Mouse (Mus musculus): Measurements from ENCODE around the gene Etv2.
A peak's percentile ranks its signal among the peaks of the same experiment; 100 is the strongest.

The Etv2 gene

DNA sequence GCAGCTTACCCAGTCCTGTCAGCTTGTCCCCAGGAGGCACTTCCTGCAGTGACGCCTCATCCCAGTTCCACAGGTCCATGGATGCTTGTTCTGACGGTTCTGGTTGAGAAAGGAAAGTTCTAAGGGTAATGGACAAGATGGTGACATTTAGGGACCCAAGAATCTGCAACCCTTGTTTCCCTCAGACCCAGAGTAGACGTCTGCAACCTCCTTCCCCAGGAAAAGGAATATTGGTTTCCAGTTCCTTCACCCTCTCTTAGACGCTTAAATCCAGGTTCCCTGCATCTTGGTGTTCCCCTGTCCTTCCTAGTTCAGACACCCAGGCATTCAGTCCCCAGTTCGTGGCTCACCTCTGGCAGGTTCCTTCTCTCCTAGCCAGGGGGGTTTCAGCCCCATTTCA, at the start of gene Etv2:
Etv2 (minus strand) TSS at position 101 of the 400 bp plus-strand sequence.
- Histone ChIP-seq H3K4me1 (replicated peaks; ENCODE audit: low read depth, low read length) (peaks cover 62% of the 10 kb centered on the region), H3K9me3 (ENCODE audit: low read length) (no peaks in the 10 kb centered on the region), H3K4me3 (replicated peaks; ENCODE audit: low read length) (peak within 1 kb of the TSS; percentile 66), H3K36me3 (ENCODE audit: insufficient read depth, low read length) (peaks cover 12% of the 10 kb centered on the region), H3K27me3 (ENCODE audit: insufficient read depth, low read length) (peaks cover 53% of the 10 kb centered on the region)
- no peak for TF ChIP-seq NANOG (IDR thresholded peaks at IDR 0.05; ENCODE audit: borderline replicate concordance, low read length)
- TF ChIP-seq POU5F1 (IDR thresholded peaks at IDR 0.05; ENCODE audit: borderline replicate concordance, low read length): no peak
- no peak for TF ChIP-seq CTCF (conservative IDR thresholded peaks at IDR 0.05; ENCODE audit: low read length)

DNA sequence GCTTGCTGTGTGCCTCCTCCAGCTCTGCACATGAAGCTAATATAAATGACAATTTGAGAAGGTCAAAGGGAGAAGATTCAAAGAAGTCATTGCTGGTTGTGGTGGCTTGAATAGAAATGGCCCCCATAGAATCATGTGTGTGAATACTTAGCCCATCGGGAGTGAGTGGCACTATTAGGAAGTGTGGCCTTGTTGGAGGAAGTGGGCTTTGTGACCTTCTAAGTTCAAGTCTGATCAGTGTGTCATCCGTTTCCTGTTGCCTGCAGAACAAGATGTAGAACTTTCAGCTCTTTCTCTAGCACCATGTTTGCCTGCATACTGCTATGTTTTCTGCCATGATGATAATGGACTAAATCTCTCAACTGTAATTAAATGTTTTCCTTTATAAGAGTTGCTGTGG, 47.8 kb upstream of the Etv2 start:
- peaks cover 8% of the 10 kb centered on the region for H3K27me3 ChIP-seq (ENCODE audit: insufficient read depth, low read length)
- no peak overlapping the region for H3K4me3 ChIP-seq (replicated peaks; ENCODE audit: low read length)
- TF ChIP-seq POU5F1 (IDR thresholded peaks at IDR 0.05; ENCODE audit: borderline replicate concordance, low read length) (no peak), CTCF (conservative IDR thresholded peaks at IDR 0.05; ENCODE audit: low read length) (no peak), NANOG (IDR thresholded peaks at IDR 0.05; ENCODE audit: borderline replicate concordance, low read length) (no peak)
- no peaks in the 10 kb centered on the region for H3K9me3 ChIP-seq (ENCODE audit: low read length)
- H3K36me3 ChIP-seq (ENCODE audit: insufficient read depth, low read length): no peaks in the 10 kb centered on the region
- no peaks in the 10 kb centered on the region for H3K4me1 ChIP-seq (replicated peaks; ENCODE audit: low read depth, low read length)

- Histone ChIP-seq H3K4me3 (replicated peaks; ENCODE audit: low read length) (no peak overlapping the region), H3K9me3 (ENCODE audit: low read length) (no peaks in the 10 kb centered on the region), H3K36me3 (ENCODE audit: insufficient read depth, low read length) (no peaks in the 10 kb centered on the region), H3K4me1 (replicated peaks; ENCODE audit: low read depth, low read length) (no peaks in the 10 kb centered on the region), H3K27me3 (ENCODE audit: insufficient read depth, low read length) (peaks cover 4% of the 10 kb centered on the region; the same call in 1 of the 2 replicates)
- TF ChIP-seq NANOG (IDR thresholded peaks at IDR 0.05; ENCODE audit: borderline replicate concordance, low read length) (no peak), POU5F1 (IDR thresholded peaks at IDR 0.05; ENCODE audit: borderline replicate concordance, low read length) (no peak), CTCF (conservative IDR thresholded peaks at IDR 0.05; ENCODE audit: low read length) (no peak)
These were observed 46.2 kb upstream of the Etv2 start for GRCm38 (mm10) chr7:30681897-30682296.

GRCm38 (mm10) chr7:30678263-30678975, 42.8 kb upstream of the Etv2 start:
- Histone ChIP-seq H3K4me1 (replicated peaks; ENCODE audit: low read depth, low read length) (no peaks in the 10 kb centered on the region), H3K4me3 (replicated peaks; ENCODE audit: low read length) (no peak overlapping the region), H3K36me3 (ENCODE audit: insufficient read depth, low read length) (no peaks in the 10 kb centered on the region), H3K9me3 (ENCODE audit: low read length) (no peaks in the 10 kb centered on the region), H3K27me3 (ENCODE audit: insufficient read depth, low read length) (peaks cover 18% of the 10 kb centered on the region; the same call in 1 of the 2 replicates)
- TF ChIP-seq CTCF (conservative IDR thresholded peaks at IDR 0.05; ENCODE audit: low read length) (no peak), NANOG (IDR thresholded peaks at IDR 0.05; ENCODE audit: borderline replicate concordance, low read length) (no peak), POU5F1 (IDR thresholded peaks at IDR 0.05; ENCODE audit: borderline replicate concordance, low read length) (no peak)

- H3K36me3 ChIP-seq (ENCODE audit: insufficient read depth, low read length): no peaks in the 10 kb centered on the region
- peak within 1 kb of the TSS; percentile 47 for H3K4me3 ChIP-seq (replicated peaks; ENCODE audit: low read length)
- no peaks in the 10 kb centered on the region for H3K9me3 ChIP-seq (ENCODE audit: low read length)
- H3K4me1 ChIP-seq (replicated peaks; ENCODE audit: low read depth, low read length): peaks cover 14% of the 10 kb centered on the region
- TF ChIP-seq POU5F1 (IDR thresholded peaks at IDR 0.05; ENCODE audit: borderline replicate concordance, low read length) (no peak), CTCF (conservative IDR thresholded peaks at IDR 0.05; ENCODE audit: low read length) (no peak), NANOG (IDR thresholded peaks at IDR 0.05; ENCODE audit: borderline replicate concordance, low read length) (no peak)
- peaks cover 9% of the 10 kb centered on the region; the same call in 1 of the 2 replicates for H3K27me3 ChIP-seq (ENCODE audit: insufficient read depth, low read length)
These were observed 35.8 kb upstream of the Etv2 start, which contains the start of gene Pmis2 for GRCm38 (mm10) chr7:30671480-30671879. Gene Pmis2 (minus strand): TSS chr7:30671605.

DNA sequence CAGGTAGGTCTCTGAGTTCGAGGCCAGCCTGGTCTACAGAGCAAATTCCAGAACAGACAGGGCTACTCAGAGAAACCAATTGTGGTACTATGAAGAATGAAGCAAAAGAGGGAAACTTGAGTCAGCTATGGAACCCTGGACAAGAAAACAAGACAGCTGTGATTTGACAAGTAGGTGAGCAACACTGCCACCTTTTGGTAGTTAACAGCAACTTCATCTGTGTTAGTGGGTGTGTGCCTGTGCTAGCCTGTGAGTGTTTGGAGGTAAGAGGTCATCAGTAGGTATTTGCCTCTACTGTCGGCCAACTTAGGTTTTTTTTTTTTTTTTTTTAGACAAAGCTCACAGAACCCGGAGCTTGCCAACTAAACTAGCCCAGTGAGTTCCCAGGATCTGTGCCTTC, 33.6 kb upstream of the Etv2 start:
- Histone ChIP-seq H3K4me1 (replicated peaks; ENCODE audit: low read depth, low read length) (peaks cover 25% of the 10 kb centered on the region), H3K9me3 (ENCODE audit: low read length) (no peaks in the 10 kb centered on the region), H3K27me3 (ENCODE audit: insufficient read depth, low read length) (no peaks in the 10 kb centered on the region), H3K4me3 (replicated peaks; ENCODE audit: low read length) (no peak overlapping the region), H3K36me3 (ENCODE audit: insufficient read depth, low read length) (no peaks in the 10 kb centered on the region)
- TF ChIP-seq CTCF (conservative IDR thresholded peaks at IDR 0.05; ENCODE audit: low read length): peak; percentile 77
- no peak for TF ChIP-seq POU5F1 (IDR thresholded peaks at IDR 0.05; ENCODE audit: borderline replicate concordance, low read length)
- TF ChIP-seq NANOG (IDR thresholded peaks at IDR 0.05; ENCODE audit: borderline replicate concordance, low read length): no peak

- H3K36me3 ChIP-seq (ENCODE audit: insufficient read depth, low read length): peaks cover 31% of the 10 kb centered on the region
- H3K4me1 ChIP-seq (replicated peaks; ENCODE audit: low read depth, low read length): peaks cover 16% of the 10 kb centered on the region
- H3K27me3 ChIP-seq (ENCODE audit: insufficient read depth, low read length): no peaks in the 10 kb centered on the region
- TF ChIP-seq NANOG (IDR thresholded peaks at IDR 0.05; ENCODE audit: borderline replicate concordance, low read length): no peak
- TF ChIP-seq POU5F1 (IDR thresholded peaks at IDR 0.05; ENCODE audit: borderline replicate concordance, low read length): no peak
- TF ChIP-seq CTCF (conservative IDR thresholded peaks at IDR 0.05; ENCODE audit: low read length): no peak
- no peaks in the 10 kb centered on the region for H3K9me3 ChIP-seq (ENCODE audit: low read length)
- H3K4me3 ChIP-seq (replicated peaks; ENCODE audit: low read length): peak overlapping the region; percentile 89
These were observed 29.7 kb upstream of the Etv2 start for GRCm38 (mm10) chr7:30665321-30665720.

DNA sequence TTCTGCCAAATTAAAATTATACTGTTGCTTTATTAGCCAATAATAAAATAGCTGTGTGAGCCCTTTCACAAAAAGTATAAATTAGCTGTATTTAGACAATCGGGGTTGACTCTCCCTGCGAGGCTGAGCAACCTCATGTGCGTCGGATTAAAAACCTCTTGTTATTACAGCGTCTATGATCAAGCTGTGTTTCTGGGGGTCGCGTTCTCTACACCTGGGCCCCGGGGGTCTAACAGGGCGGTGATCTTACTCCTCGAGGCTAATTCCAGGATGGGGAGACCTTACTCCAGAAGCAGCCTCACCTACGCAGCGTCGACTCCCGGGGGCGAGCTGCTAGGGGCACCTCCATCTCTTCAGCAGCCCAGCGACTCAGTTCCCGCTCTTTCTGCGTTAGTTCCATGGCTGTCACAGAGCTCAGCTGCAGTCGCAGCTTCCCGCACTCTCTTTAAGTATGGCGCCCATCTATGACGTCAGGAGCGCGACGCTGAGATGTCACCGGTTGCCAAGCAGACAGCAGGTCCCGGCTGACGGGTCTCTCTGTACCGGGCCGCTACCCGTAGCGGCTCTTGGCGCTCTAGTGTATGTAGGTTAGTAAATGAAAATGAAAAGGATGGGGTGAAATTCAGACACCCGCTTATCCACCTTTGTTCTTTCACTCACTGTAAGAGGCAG, 29.0 kb upstream of the Etv2 start, which contains the start of gene Haus5:
Haus5 (minus strand) TSS at position 466 of the 672 bp plus-strand sequence.
- TF ChIP-seq CTCF (conservative IDR thresholded peaks at IDR 0.05; ENCODE audit: low read length) (no peak), NANOG (IDR thresholded peaks at IDR 0.05; ENCODE audit: borderline replicate concordance, low read length) (no peak), POU5F1 (IDR thresholded peaks at IDR 0.05; ENCODE audit: borderline replicate concordance, low read length) (no peak)
- no peaks in the 10 kb centered on the region for H3K27me3 ChIP-seq (ENCODE audit: insufficient read depth, low read length)

More for the DNA sequence above, 29.0 kb upstream of the Etv2 start, which contains the start of gene Haus5:
- peaks cover 16% of the 10 kb centered on the region for H3K4me1 ChIP-seq (replicated peaks; ENCODE audit: low read depth, low read length)
- H3K4me3 ChIP-seq (replicated peaks; ENCODE audit: low read length): peak within 1 kb of the TSS; percentile 89
- H3K9me3 ChIP-seq (ENCODE audit: low read length): no peaks in the 10 kb centered on the region
- peaks cover 37% of the 10 kb centered on the region for H3K36me3 ChIP-seq (ENCODE audit: insufficient read depth, low read length)
